Mouse (Mus musculus): ENCODE measurements around the gene Htr1d.
A peak's percentile ranks its signal among the peaks of the same experiment; 100 is the strongest.

The Htr1d gene

GRCm38 (mm10) chr4:136452792-136453191, 29.5 kb downstream of the Htr1d start:
- no peak for DNase-seq

- peak; percentile 68 to 79 for DNase-seq
Measured at GRCm38 (mm10) chr4:136454850-136455260, 31.5 kb downstream of the Htr1d start.

DNA sequence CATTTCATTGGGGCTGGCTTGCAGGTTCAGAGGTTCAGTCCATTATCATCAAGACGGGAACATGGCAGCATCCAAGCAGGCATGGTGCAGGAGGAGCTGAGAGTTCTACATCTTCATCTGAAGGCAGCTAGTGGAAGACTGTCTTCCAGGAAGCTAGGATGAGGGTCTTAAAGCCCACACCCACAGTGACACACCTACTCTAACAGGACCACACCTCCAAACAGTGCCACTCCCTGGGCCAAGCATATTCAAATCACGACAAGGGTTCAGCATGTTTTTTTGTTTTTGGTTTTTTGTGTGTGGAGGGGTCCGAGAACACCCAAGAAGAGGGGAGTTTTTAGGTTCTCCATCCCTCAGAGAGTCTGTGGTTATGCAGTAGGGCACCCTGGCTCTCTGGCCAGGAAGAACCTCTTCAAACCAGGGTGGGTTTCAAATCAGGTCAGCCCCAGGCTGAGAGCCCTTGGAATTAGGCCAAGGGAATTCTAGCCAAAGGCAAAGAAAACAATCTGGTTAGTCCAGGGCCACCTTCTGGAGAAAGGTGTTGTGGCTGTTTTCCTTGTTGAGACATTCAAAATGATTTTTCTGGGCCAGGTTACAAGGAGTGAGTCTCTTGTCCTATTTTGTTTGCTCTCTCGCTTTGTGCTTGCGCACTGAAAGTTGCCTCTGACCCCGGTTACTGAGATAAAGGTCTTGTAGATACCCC, 33.3 kb downstream of the Htr1d start:
- peak in 1 of 2 experiments; percentile 19 for DNase-seq

DNA sequence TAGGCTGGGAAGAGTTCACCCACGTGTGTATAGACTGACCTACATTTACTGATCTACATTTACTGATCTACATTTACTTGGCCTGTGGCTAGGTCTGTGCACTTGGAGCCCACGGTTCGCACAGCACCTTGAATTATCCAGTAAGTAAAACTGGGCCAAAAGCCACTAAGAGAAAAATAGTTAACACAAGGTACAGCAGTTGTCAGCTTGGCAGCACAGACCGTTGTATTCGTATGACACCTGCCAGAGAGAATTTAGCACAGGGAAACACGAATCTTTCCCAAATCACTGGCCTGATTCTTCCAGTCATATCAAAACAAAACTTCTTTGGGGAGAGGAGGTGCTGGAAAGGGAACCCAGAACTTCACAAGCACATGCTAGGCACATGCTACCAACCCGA, 35.0 kb downstream of the Htr1d start:
- no peak for DNase-seq

GRCm38 (mm10) chr4:136459210-136459609, 35.9 kb downstream of the Htr1d start:
- no peak for DNase-seq

GRCm38 (mm10) chr4:136461206-136461605, 37.9 kb downstream of the Htr1d start:
- DNase-seq, result no peak

- DNase-seq, result no peak
Measured at GRCm38 (mm10) chr4:136461761-136462085, 38.4 kb downstream of the Htr1d start.

- peak; percentile 71 to 74 for DNase-seq
Measured at GRCm38 (mm10) chr4:136462086-136462838, 38.9 kb downstream of the Htr1d start, which contains the start of gene 6030445D17Rik. Gene 6030445D17Rik (plus strand): TSS chr4:136462250.

- DNase-seq, result peak in 1 of 2 experiments; percentile 55
Measured at GRCm38 (mm10) chr4:136462839-136463178, 39.5 kb downstream of the Htr1d start.

GRCm38 (mm10) chr4:136463436-136463835, 40.1 kb downstream of the Htr1d start:
- no peak for DNase-seq

- DNase-seq, result peak; percentile 77 to 82
Measured at GRCm38 (mm10) chr4:136466226-136466625, 42.9 kb downstream of the Htr1d start.

DNA sequence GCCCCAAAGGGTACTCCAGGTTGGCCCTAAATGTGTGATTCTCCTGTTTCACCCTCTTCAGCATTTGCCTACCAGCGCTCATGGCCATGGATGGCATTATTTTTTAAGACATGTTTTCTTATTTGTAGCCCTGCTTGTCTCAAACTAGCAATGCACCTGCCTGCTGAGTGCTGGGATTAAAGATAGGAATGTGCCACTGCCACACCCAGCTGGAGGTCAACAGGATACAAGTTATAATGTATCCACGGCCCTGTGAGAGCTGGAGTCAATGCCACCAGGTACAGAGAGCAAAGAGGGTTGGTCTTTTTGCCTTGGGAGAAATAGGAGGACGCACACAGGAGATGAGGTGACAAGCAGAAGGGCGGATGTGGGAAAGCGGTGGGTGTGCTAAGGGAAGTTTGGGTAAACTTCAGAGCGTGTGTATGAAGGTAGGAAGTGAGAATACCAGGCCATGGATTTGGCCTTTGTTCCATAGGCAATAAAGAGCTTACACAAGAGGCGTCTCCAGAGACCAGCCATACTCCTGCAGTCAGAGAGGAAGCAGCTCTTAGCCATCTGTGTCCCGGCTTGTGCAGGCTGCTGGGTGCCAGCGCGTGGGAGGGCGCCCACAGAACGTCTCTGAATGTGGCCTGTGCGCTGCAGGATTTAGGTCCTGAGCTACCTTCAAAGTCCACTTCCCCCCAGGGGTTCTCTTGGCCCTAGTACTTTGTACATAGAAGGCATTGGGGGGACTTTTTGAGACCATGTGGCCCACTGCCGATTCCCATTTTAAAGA, 45.4 kb downstream of the Htr1d start:
- DNase-seq, result peak; percentile 47 to 57

DNA sequence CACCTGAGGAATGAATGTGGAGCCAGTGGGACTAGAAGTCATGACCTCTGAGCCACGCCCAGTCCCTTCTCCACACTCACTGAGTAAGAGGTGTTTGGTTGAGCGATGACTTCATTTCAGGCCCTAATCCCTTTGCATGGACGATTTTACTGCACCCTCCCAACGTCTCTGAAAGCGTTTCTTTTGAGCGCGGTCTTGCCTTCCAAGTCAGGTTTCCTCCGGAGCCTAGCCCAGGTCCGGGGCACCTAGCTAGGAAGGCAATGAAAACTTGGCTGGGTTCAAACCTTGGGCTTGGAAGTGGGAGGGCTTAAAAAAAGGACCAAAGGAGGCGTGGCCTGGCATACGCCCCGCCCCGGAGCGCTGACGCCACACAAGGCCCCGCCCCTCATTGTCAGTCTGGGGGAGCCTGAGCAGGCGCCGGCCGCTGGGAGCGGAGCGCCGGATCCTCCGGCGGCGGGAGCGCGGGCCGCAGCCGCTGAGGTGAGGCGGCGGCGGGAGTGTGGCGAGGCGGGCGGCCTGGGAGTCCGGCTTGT, 46.1 kb downstream of the Htr1d start, which contains the start of gene Luzp1:
Luzp1 (plus strand) TSS at position 391 of the 533 bp plus-strand sequence.
- DNase-seq, result peak; percentile 96 to 97

DNA sequence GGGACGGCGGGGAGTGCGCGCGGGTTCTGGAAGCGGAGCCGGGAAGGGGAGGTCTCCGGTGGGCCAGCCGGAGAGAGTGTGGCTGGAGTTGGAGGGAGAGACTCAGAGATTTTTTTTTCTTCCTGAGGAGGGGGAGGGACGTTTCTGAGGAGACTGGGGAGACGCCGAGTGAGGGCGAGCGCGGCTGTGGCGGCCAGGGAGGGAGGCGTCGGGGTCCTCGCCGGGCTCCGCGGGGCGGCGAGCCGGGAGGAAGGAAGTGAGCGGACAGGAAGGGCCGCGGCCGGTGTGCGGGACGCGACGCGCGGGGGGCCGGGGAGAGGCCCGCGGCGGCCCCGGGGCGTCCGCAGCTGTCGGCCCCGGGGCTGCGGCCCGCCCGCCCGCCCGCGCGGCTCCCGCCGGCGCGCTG, 46.6 kb downstream of the Htr1d start:
- no peak for DNase-seq

- DNase-seq, result peak; percentile 63 to 65
Measured at GRCm38 (mm10) chr4:136470347-136471071, 47.2 kb downstream of the Htr1d start.

DNA sequence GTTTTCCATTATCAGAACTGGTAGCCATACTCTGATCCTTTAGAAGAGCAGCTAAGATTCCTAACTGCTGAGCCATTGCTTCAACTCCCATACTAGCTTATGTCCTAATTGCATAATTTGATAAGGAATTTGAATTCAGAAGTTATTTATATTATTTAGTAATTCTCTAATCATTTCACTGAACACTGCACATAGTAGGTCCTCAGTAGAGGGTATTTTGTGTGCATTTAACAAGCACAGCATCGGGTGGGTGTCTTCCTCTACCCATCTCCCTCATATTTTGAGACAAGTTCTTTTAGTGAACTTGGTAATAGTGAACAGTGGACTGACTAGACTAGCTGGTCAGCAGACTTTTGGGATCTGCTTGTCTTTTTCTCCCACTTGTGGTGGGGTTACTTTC, 53.4 kb downstream of the Htr1d start:
- DNase-seq, result no peak

DNA sequence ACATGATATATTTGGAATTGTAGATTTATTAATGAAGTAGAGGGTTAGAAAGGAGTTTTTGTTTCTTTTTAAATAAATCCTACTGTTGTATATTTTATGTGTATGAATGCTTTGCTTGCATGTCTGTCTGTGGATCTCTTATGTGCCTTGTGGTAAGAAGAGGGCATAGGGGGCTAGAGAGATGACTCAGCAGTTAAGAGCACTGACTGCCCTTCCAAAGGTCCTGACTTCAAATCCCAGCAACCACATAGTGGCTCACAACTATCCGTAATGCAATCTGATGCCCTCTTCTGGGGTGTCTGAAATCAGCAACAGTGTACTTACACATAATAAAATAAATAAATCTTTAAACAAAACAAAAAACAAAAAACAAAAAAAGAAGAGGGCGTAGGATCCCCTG, 63.2 kb downstream of the Htr1d start:
- DNase-seq, result no peak

Measured in cerebellum, postnatal 36 days (tissue).